Mouse (Mus musculus) limb, embryonic 12.5 days (tissue): ENCODE data around the gene Gtf3a. TPM values are rescaled to one million over a fixed set of nuclear protein-coding genes. Genes with fewer than 3 reads are reported as not detected.
"Not testable (repeated sequence)": the region's sequence is repeated elsewhere in the genome, so short reads cannot be mapped to it uniquely, and the experiment has no call there.

Source experiments
- ATAC-seq: fragments of 200-750 bp; cut with Nextera tagmentation; 2 replicates; pipeline ENCODE4 v1.8.0; 2017; ENCODE audit warnings: low read depth, moderate TSS enrichment; ENCODE audit not compliant: insufficient number of reproducible peaks, insufficient read depth, low FRiP score, low TSS enrichment
- H3K27ac ChIP-seq: fragments of 300-500 bp; sonication (generic); 2 replicates; pipeline ENCODE4 v1.5.1; 2016; ENCODE audit warnings: mild to moderate bottlenecking, moderate library complexity
- H3K27me3 ChIP-seq: fragments of 300-500 bp; sonication (generic); 2 replicates; pipeline ENCODE4 v1.6.1; 2016; ENCODE audit warnings: mild to moderate bottlenecking, moderate library complexity
- H3K36me3 ChIP-seq: fragments of 300-500 bp; sonication (generic); 2 replicates; pipeline ENCODE4 v1.6.1; 2016; ENCODE audit warnings: mild to moderate bottlenecking, moderate library complexity
- H3K4me1 ChIP-seq: fragments of 300-500 bp; sonication (generic); replicated peaks from 2 replicates; pipeline ENCODE4 v1.6.1; 2016
- H3K4me2 ChIP-seq: fragments of 300-500 bp; sonication (generic); 2 replicates; pipeline ENCODE4 v1.6.1; 2016; ENCODE audit warnings: mild to moderate bottlenecking, moderate library complexity
- H3K4me3 ChIP-seq: fragments of 300-500 bp; sonication (generic); replicated peaks from 2 replicates; pipeline ENCODE4 v1.5.1; 2016; ENCODE audit warnings: mild to moderate bottlenecking
- H3K9ac ChIP-seq: fragments of 300-500 bp; sonication (generic); replicated peaks from 2 replicates; pipeline ENCODE4 v1.6.1; 2016; ENCODE audit warnings: mild to moderate bottlenecking, moderate library complexity
- H3K9me3 ChIP-seq: fragments of 300-500 bp; sonication (generic); 2 replicates; pipeline ENCODE4 v1.6.1; 2016; ENCODE audit warnings: mild to moderate bottlenecking, moderate library complexity
- WGBS: fragments of 180-500 bp; shearing (Covaris S2); methylation state at CpG from one replicate; pipeline ENCODE4 v1.1.7; 2016; 5-methylcytosine and 5-hydroxymethylcytosine counted together
- polyA plus RNA-seq: library from polyadenylated mRNA; unstranded; fragments of >200 nt; fragmentation: Nextera tagmentation; extraction: Ambion mirVana; gene quantifications from 2 replicates; pipeline ENCODE4 v1.2.1, GENCODE M21; 2016

Gene Gtf3a
- polyA plus RNA-seq, 1 experiment from 2014 or later, result 111 TPM

- Histone ChIP-seq H3K27ac (no peak overlapping the region), H3K9ac (no peak overlapping the region), H3K36me3 (no peaks in the 10 kb centered on the region), H3K4me3 (no peak overlapping the region), H3K9me3 (no peaks in the 10 kb centered on the region), H3K4me2 (no peak overlapping the region), H3K4me1 (no peaks in the 10 kb centered on the region), H3K27me3 (peaks cover 11% of the 10 kb centered on the region)
- no peak for ATAC-seq
- 78% methylated on average over 32 of the region's 32 CpGs for WGBS
Observed at GRCm38 (mm10) chr5:146937541-146938503, 10.6 kb upstream of the Gtf3a start.

GRCm38 (mm10) chr5:146939109-146939796 is 9.2 kb upstream of the Gtf3a start:
- Histone ChIP-seq H3K9me3 (no peaks in the 10 kb centered on the region), H3K9ac (no peak overlapping the region), H3K27me3 (peaks cover 13% of the 10 kb centered on the region; the same call in 1 of the 2 replicates), H3K4me2 (no peak overlapping the region), H3K4me3 (no peak overlapping the region), H3K36me3 (no peaks in the 10 kb centered on the region), H3K27ac (no peak overlapping the region), H3K4me1 (no peaks in the 10 kb centered on the region)
- WGBS, result 85% methylated on average over 16 of the region's 16 CpGs
- ATAC-seq, result no peak

- Histone ChIP-seq H3K4me2 (no peak overlapping the region), H3K4me1 (no peaks in the 10 kb centered on the region), H3K27ac (no peak overlapping the region), H3K36me3 (no peaks in the 10 kb centered on the region), H3K27me3 (peaks cover 13% of the 10 kb centered on the region; the same call in 1 of the 2 replicates), H3K9ac (no peak overlapping the region), H3K4me3 (no peak overlapping the region), H3K9me3 (peaks cover 4% of the 10 kb centered on the region; the same call in 1 of the 2 replicates)
- ATAC-seq, result no peak
- WGBS, result 24% methylated on average over 7 of the region's 7 CpGs
Observed at GRCm38 (mm10) chr5:146940219-146940618, 8.2 kb upstream of the Gtf3a start.

GRCm38 (mm10) chr5:146941939-146942338 is 6.5 kb upstream of the Gtf3a start:
- not testable (repeated sequence) for H3K4me3 ChIP-seq, H3K27ac ChIP-seq, H3K36me3 ChIP-seq, H3K9ac ChIP-seq, ATAC-seq, H3K4me2 ChIP-seq, H3K9me3 ChIP-seq, H3K4me1 ChIP-seq
- 48% methylated on average over 2 of the region's 2 CpGs for WGBS
- H3K27me3 ChIP-seq, result peaks cover 13% of the 10 kb centered on the region; the same call in 1 of the 2 replicates

GRCm38 (mm10) chr5:146942965-146943364 is 5.5 kb upstream of the Gtf3a start:
- H3K27me3 ChIP-seq, result peaks cover 13% of the 10 kb centered on the region; the same call in 1 of the 2 replicates
- no peaks in the 10 kb centered on the region for H3K4me1 ChIP-seq
- 46% methylated on average over 15 of the region's 15 CpGs for WGBS
- H3K4me3 ChIP-seq, result no peak overlapping the region
- H3K27ac ChIP-seq, result no peak overlapping the region
- H3K4me2 ChIP-seq, result no peak overlapping the region
- no peak overlapping the region for H3K9ac ChIP-seq
- no peak for ATAC-seq
- peaks cover 4% of the 10 kb centered on the region; the same call in 1 of the 2 replicates for H3K9me3 ChIP-seq
- H3K36me3 ChIP-seq, result no peaks in the 10 kb centered on the region

- H3K36me3 ChIP-seq, result no peaks in the 10 kb centered on the region
- no peak overlapping the region for H3K4me3 ChIP-seq
- 98% methylated on average over 2 of the region's 2 CpGs for WGBS
- ATAC-seq, result no peak
- H3K9me3 ChIP-seq, result peaks cover 4% of the 10 kb centered on the region; the same call in 1 of the 2 replicates
- peaks cover 6% of the 10 kb centered on the region for H3K4me1 ChIP-seq
- H3K27ac ChIP-seq, result no peak overlapping the region
- H3K9ac ChIP-seq, result no peak overlapping the region
- H3K4me2 ChIP-seq, result no peak overlapping the region
- H3K27me3 ChIP-seq, result peaks cover 13% of the 10 kb centered on the region; the same call in 1 of the 2 replicates
Observed at GRCm38 (mm10) chr5:146944568-146944967, 3.9 kb upstream of the Gtf3a start.

GRCm38 (mm10) chr5:146946682-146947081 is 1.8 kb upstream of the Gtf3a start:
- H3K4me1 ChIP-seq, result peaks cover 11% of the 10 kb centered on the region
- no peak for ATAC-seq
- no peak overlapping the region for H3K27ac ChIP-seq
- no peak overlapping the region for H3K4me3 ChIP-seq
- H3K9ac ChIP-seq, result no peak overlapping the region
- H3K36me3 ChIP-seq, result peaks cover 13% of the 10 kb centered on the region
- H3K27me3 ChIP-seq, result peaks cover 13% of the 10 kb centered on the region; the same call in 1 of the 2 replicates
- H3K4me2 ChIP-seq, result no peak overlapping the region
- WGBS, result 90% methylated on average over 9 of the region's 9 CpGs
- H3K9me3 ChIP-seq, result peaks cover 4% of the 10 kb centered on the region; the same call in 1 of the 2 replicates

GRCm38 (mm10) chr5:146947497-146947896 is 960 bp upstream of the Gtf3a start:
- H3K27me3 ChIP-seq, result peaks cover 10% of the 10 kb centered on the region; the same call in 1 of the 2 replicates
- no peak overlapping the region for H3K4me2 ChIP-seq
- no peak overlapping the region for H3K27ac ChIP-seq
- no peak overlapping the region for H3K4me3 ChIP-seq
- H3K36me3 ChIP-seq, result peaks cover 22% of the 10 kb centered on the region
- peaks cover 4% of the 10 kb centered on the region; the same call in 1 of the 2 replicates for H3K9me3 ChIP-seq
- no peak for ATAC-seq
- no peak overlapping the region for H3K9ac ChIP-seq
- peaks cover 11% of the 10 kb centered on the region for H3K4me1 ChIP-seq
- 93% methylated on average over 6 of the region's 6 CpGs for WGBS

- peaks cover 11% of the 10 kb centered on the region for H3K4me1 ChIP-seq
- H3K4me2 ChIP-seq, result peak overlapping the region; percentile 94
- 28% methylated on average over 10 of the region's 10 CpGs for WGBS
- H3K27me3 ChIP-seq, result peaks cover 5% of the 10 kb centered on the region; the same call in 1 of the 2 replicates
- H3K27ac ChIP-seq, result peak overlapping the region; percentile 81; the same call in 1 of the 2 replicates
- H3K9me3 ChIP-seq, result peaks cover 4% of the 10 kb centered on the region; the same call in 1 of the 2 replicates
- ATAC-seq, result no peak
- H3K9ac ChIP-seq, result peak overlapping the region; percentile 88
- peaks cover 27% of the 10 kb centered on the region for H3K36me3 ChIP-seq
- peak overlapping the region; percentile 85 for H3K4me3 ChIP-seq
Observed at GRCm38 (mm10) chr5:146948041-146948507, 383 bp upstream of the Gtf3a start.

- WGBS, result 91% methylated on average over 7 of the region's 7 CpGs
Observed at GRCm38 (mm10) chr5:146954576-146954975, 6.1 kb downstream of the Gtf3a start.

GRCm38 (mm10) chr5:146955651-146956050 is 7.2 kb downstream of the Gtf3a start:
- peaks cover 92% of the 10 kb centered on the region for H3K36me3 ChIP-seq
- ATAC-seq, result no peak
- WGBS, result 87% methylated on average over 5 of the region's 5 CpGs
- no peaks in the 10 kb centered on the region for H3K27me3 ChIP-seq
- no peaks in the 10 kb centered on the region for H3K9me3 ChIP-seq
- no peak overlapping the region for H3K4me3 ChIP-seq
- no peak overlapping the region for H3K9ac ChIP-seq
- H3K4me2 ChIP-seq, result no peak overlapping the region
- no peaks in the 10 kb centered on the region for H3K4me1 ChIP-seq
- H3K27ac ChIP-seq, result no peak overlapping the region

More at GRCm38 (mm10) chr5:146954576-146954975, 6.1 kb downstream of the Gtf3a start:
- Histone ChIP-seq H3K27ac (no peak overlapping the region), H3K4me3 (no peak overlapping the region), H3K9ac (no peak overlapping the region), H3K36me3 (peaks cover 92% of the 10 kb centered on the region), H3K27me3 (no peaks in the 10 kb centered on the region), H3K4me2 (no peak overlapping the region), H3K4me1 (peaks cover 4% of the 10 kb centered on the region), H3K9me3 (no peaks in the 10 kb centered on the region)
- no peak for ATAC-seq
